Mouse (Mus musculus) fat pad, adult 2 months (tissue): ENCODE measurements around the gene Gm28036.
"Not testable (repeated sequence)": the region's sequence is repeated elsewhere in the genome, so short reads cannot be mapped to it uniquely, and the experiment has no call there.

Experiments
- DNase-seq: peaks from one replicate; pipeline ENCODE4 v3.0.0-alpha.2; 2011; ENCODE audit warnings: low read depth, low spot score; ENCODE audit errors: extremely low read depth

Gene Gm28036

GRCm38 (mm10) chr2:156126992-156127391 is at the start of gene Gm28036:
TSS of gene Gm28036 (minus strand) at chr2:156127092.
- no peak for DNase-seq

GRCm38 (mm10) chr2:156166557-156166956 is 39.7 kb upstream of the Gm28036 start:
- no peak for DNase-seq

- no peak for DNase-seq
Measured at GRCm38 (mm10) chr2:156165478-156165877, 38.6 kb upstream of the Gm28036 start.

DNA sequence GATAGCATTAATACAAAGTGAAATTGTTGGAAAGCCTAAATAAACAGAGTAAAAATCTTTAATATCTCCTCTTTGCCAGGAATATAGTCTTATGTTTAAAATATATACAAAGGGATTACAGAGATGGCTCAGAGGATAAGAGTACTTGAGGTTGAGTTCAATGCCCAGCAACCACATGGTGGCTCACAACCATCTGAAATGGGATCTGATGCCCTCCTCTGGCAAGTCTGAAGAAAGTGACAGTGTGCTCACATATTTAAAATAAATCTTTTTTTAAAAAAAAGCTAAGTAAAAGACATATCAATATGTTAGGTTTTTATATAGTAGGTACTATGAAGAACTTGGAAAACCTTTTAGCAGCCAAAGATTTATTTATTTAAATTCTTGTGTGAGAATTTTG is 24.6 kb upstream of the Gm28036 start:
- DNase-seq = no peak

DNA sequence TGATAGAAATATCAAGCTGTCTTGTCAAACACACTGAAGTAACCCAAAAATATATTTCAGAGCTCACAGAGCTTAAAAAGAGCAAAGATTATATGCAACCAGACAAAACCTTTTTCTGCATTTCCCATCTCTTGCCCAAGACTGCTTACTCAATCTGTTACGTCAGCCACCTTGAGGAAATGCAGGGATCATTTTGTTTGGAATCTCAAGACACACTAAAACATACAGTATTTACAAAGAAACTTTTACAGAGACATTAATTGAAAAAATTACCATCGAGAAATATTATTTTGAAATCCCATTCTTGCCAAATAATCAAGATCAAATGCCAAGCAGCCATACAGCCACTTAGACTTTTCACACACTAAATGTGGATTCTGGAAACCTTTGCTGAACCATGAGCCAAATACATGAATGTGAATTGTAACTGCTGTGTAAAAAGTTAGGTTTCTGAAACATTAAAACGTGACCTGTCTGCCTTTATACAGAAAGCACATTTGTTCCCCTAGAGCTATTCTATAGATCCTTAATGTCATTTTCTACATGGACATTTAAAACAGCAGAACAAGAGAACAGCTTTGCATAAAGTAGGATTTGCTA is 20.5 kb upstream of the Gm28036 start:
- DNase-seq = no peak

DNA sequence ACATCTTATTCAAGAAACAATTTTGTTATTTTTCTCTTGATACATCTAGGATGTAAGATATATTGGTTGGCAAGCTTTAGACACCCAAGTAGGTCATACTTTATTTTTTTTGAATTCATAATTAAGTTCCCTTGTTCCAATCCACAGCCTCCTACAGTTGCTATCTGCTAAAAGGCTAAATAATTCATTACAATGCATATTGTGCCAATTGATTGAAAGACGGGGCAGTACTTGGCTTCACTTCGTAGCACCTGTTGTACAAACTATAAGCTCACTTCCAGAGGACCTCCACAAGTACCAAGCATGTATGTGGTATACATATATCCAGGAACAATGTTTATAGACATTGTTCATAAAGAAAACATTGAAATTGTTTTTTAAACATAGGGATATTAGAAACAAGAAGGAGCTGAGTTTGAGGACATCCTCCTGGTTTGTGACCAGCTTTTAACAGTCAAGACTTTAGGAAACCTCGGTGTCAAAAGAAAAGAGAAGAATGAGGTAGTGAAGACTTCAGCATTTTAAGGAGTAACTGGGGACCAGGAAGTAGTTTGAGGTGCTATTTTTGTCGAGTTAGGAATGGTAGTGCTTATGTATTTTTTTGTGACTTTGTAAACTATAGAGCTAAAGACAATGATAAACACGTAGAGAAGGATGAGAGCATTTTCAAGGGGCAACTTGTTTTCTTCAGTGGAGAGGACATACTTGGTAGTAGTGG is 19.5 kb upstream of the Gm28036 start:
- no peak for DNase-seq

DNA sequence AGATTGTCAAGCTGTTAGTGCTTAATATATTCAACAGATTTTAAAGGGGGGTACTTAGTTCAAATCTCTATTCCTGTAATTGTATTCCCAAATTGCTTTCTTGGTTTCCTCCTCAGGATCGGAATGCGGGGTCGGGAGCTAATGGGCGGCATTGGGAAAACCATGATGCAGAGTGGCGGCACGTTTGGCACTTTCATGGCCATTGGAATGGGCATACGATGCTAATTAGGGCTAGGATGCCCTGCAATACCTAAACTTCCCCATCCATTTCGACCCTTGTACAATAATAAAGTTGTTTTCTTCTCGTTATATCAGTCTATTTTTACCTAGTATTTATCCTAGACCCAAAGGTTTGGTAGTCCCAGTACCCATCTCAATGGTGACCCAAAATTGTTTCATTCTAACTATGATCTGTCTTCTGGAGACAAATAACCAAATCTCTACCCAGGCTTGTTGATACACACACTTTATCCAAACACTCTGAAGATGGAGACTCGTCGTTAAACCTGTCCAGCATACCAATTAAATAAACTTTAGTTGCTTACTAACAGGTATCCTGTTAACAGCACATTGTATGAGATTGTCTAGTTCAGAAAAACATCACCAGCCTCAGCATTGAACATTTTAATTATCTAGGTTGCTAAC is 18.7 kb upstream of the Gm28036 start:
- DNase-seq = no peak

DNA sequence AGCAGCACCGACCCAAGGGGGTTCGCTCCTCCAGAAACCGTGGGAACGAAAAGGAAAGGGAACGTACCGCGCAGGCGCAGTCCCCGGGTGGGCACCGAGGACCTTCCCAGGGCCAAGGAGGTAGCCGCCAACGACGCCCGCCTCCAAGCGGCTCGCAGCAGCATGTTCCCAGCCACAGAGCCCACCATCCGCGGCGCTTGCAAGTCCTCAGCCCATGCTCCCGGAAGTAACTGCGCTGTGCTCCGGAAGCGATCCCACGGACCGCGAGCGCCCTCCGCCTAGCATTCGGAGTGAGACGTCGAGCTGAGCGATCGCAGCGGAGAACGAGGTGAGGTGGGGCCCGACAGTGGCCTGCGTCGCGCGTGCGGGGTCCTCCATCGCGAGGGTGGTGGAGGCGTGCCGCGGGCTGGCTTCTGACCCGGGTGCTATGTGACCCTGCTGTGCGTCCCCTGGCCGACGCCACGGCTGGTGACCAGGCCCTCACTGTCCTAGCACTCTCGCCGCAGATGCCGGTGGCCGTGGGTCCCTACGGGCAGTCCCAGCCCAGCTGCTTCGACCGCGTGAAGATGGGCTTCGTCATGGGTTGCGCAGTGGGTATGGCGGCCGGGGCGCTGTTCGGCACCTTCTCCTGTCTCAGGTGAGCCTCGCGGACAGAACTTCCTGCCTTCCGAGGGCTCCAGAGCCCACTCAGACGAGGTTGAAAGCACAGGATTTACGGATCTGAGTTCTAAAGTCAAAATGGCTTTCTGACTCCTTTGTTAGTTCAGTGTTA is 17.2 kb upstream of the Gm28036 start, which contains the start of the genes Romo1 and Nfs1:
Romo1 (plus strand) TSS at position 87 of the 772 bp plus-strand sequence.
Nfs1 (minus strand) TSS at position 234 of the 772 bp plus-strand sequence.
- DNase-seq = no peak

GRCm38 (mm10) chr2:156143367-156143766 is 16.5 kb upstream of the Gm28036 start:
- DNase-seq = no peak

DNA sequence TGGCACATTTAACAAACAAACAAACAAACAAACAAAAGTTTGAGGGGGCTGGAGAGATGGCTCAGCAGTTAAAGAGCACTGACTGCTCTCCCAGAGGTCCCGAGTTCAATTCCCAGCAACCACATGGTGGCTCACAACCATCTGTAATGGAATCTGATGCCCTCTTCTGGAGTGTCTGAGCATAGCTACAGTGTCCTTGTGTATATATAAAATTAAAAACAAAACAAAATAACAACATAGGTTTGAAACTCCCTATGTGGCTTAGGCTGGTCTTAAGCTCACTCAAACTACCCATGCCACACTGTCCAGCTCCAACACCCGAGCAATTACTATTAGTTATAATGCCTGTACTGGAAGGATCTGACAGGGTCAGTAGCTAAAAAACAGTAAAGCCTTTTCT is 15.9 kb upstream of the Gm28036 start:
- no peak for DNase-seq

DNA sequence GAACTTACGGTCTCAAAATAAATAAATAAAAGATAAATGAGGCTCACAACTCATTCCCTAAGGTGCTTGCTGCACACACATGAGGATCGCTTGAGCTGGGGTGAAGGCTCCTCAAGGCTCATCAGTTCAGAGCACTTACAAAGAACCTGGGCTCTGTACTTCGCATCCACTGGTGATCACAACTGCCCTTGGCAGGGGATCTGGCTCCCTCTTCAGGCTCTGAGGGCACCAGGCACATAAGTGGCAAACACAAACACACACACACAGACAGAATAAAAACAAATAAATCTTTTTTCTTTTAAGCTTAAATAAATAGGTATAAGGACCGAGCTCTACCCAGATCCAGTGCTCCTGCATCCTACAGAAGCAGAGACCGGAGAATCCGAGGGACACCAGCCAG is 8.8 kb upstream of the Gm28036 start:
- DNase-seq = no peak

DNA sequence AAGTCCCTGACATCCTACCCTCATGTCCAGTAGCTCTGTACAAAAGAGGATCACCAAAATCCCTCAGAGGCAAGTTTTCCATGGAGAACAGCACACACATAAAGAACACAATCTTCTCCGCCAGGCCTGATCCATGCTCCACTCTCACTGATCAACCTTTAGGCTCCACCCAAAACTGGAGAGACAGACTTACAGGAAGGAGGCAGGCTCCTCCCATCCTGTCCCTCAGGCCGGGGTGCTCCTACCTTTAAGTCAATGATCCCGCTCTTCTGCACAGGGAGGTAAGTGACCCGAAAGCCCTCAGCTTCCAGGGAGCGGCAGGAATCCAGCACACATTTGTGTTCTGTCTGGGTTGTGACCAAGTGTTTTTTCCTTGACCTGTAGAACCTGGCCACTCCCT is 7.3 kb upstream of the Gm28036 start:
- DNase-seq = no peak

GRCm38 (mm10) chr2:156123731-156124130 is 3.2 kb downstream of the Gm28036 start:
- DNase-seq = no peak

- no peak for DNase-seq
Measured at GRCm38 (mm10) chr2:156119566-156119965, 7.3 kb downstream of the Gm28036 start.

GRCm38 (mm10) chr2:156112080-156112423 is 14.8 kb downstream of the Gm28036 start:
- DNase-seq = not testable (repeated sequence)

DNA sequence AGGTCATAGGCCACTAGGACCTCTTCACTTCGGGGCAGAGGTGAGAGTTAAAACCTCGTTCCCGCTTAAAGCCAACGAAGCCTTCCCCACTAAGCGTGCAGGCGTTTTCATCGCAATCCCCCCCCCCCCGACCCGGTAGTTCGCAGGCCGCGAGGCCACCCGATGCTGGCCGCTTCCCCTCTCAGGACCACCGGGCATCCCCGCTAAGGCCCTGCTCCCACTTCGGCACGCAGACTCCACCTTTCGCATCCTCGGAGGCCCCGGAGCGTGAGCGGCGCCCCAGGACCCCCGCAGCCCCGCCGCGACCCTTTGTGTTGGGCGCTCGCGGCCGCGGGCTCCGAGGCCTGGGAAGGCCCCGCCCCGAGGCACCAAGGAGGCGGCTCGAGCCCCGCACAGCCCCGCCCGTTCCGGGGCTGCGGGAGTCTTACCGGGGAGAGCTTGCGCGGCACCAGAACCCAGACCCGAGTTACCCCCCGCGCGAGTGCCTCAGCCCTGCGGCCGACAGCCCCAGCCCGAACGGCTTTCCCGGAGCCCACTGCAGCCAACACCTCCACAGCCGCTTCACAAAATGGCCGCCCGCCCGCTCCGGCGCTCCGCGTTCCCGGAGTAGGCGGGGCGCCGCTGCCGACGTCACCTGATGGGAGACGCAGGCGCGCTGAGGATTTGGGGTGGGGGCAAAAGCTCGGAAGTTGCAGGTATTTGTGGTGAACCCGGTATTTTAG is 15.4 kb downstream of the Gm28036 start, which contains the start of the genes Cpne1 and Rbm12:
Cpne1 (minus strand) TSS at position 608 of the 722 bp plus-strand sequence.
Rbm12 (minus strand) TSS at position 621 of the 722 bp plus-strand sequence.
- DNase-seq = no peak

GRCm38 (mm10) chr2:156110627-156111357 is 16.1 kb downstream of the Gm28036 start:
- no peak for DNase-seq

GRCm38 (mm10) chr2:156091926-156092325 is 35.0 kb downstream of the Gm28036 start:
- no peak for DNase-seq

- DNase-seq = no peak
Measured at GRCm38 (mm10) chr2:156089799-156090198, 37.1 kb downstream of the Gm28036 start.
